Mouse (Mus musculus) MEL (cell line): ENCODE results near the gene Lrrc7.

Experiments used
- CTCF ChIP-seq, 3 experiments: IDR thresholded peaks in 2 of 3; conservative IDR thresholded peaks in 1 of 3; 2 replicates each; pipeline ENCODE4 v1.5.1; 2011 to 2012; ENCODE audit warnings: low read length in 3 of 3, low read depth in 2 of 3, mild to moderate bottlenecking in 2 of 3, improper control_type of control experiment in 1 of 3, inconsistent platforms in 1 of 3, mixed read lengths in 1 of 3, moderate library complexity in 1 of 3; ENCODE audit not compliant: control insufficient read depth in 1 of 3, insufficient read depth in 1 of 3, poor library complexity in 1 of 3, severe bottlenecking in 1 of 3
- POLR2A ChIP-seq, 2 experiments: IDR thresholded peaks; 2 replicates each; pipeline ENCODE4 v1.6.1; 2011 to 2012; ENCODE audit warnings: low read length in 2 of 2, mild to moderate bottlenecking in 2 of 2, control low read depth in 1 of 2, improper control_type of control experiment in 1 of 2, low read depth in 1 of 2, moderate library complexity in 1 of 2; ENCODE audit not compliant: control insufficient read depth in 1 of 2, insufficient read depth in 1 of 2, poor library complexity in 1 of 2
- USF1 ChIP-seq: IDR thresholded peaks from 2 replicates; pipeline ENCODE4 v1.6.1; 2014; ENCODE audit warnings: low read depth, mild to moderate bottlenecking, inconsistent platforms, low read length, improper control_type of control experiment, moderate library complexity
- ZC3H11A ChIP-seq: IDR thresholded peaks from 2 replicates; pipeline ENCODE4 v1.6.1; 2012; ENCODE audit warnings: low read depth, mild to moderate bottlenecking, inconsistent platforms, low read length, improper control_type of control experiment

GRCm38 (mm10) chr3:158375885-158376284 lies 186.1 kb downstream of the Lrrc7 start:
- TF ChIP-seq CTCF (IDR thresholded peaks at IDR 0.05 in 2 of 3, conservative IDR thresholded peaks at IDR 0.05 in 1 of 3; ENCODE audit: control insufficient read depth in 1 of 3, insufficient read depth in 1 of 3, low read depth in 2 of 3, low read length in 3 of 3, poor library complexity in 1 of 3, severe bottlenecking in 1 of 3) (peak in 2 of 3 experiments; percentile 52 to 61; a peak in 4 of 6 replicates), POLR2A (IDR thresholded peaks at IDR 0.05; ENCODE audit: control insufficient read depth in 1 of 2, insufficient read depth in 1 of 2, low read depth in 1 of 2, low read length in 2 of 2, poor library complexity in 1 of 2) (no peak), USF1 (no peak), ZC3H11A (peak; percentile 36; the same call in 1 of the 2 replicates)
